Mouse (Mus musculus): ENCODE measurements at regions not wholly inside any gene's neighbourhood (a gene's known extent, or its start where the extent isn't known, plus 50 kb on each side); places are given as distances from the start of the nearest gene placed in this dataset.

GRCm38 (mm10) chrX:166805957-166806356 is 220.4 kb upstream of the Egfl6 start:
- no peak for TF ChIP-seq CTCF (IDR thresholded peaks at IDR 0.05; ENCODE audit: control insufficient read depth, insufficient read depth, insufficient replicate concordance, low read depth, low read length)
- TF ChIP-seq POLR2A (IDR thresholded peaks at IDR 0.05; ENCODE audit: control insufficient read depth, low read depth, low read length): no peak

All from testis, adult 2 months (tissue).